Mouse (Mus musculus): ENCODE results near the gene Neto2.

Gene Neto2

DNA sequence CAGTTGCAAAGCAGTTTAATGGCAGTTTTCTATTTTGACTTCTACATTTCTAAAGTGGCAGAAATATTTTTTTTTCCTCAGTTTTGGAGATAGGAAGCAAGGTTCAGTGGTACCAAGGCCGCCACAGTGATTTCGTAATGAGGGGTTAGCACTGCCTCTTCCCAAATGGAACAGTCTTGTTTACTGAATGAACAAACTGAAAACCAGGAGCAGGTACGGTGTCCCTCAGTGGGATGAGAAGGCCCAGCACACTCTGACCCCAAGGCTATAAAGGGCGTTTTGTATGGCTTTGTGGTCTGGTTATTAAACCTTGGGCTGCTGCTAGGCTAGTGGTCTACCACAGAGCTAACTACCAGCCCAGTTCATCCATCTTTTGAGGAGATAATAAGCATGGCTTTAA is 96.5 kb downstream of the Neto2 start:
- intact Hi-C loops (cut with DNase I) = loop anchor here (10.0 kb wide), 1 partner anchor 981 kb away; the partner anchor contains the start of gene Abcc12

DNA sequence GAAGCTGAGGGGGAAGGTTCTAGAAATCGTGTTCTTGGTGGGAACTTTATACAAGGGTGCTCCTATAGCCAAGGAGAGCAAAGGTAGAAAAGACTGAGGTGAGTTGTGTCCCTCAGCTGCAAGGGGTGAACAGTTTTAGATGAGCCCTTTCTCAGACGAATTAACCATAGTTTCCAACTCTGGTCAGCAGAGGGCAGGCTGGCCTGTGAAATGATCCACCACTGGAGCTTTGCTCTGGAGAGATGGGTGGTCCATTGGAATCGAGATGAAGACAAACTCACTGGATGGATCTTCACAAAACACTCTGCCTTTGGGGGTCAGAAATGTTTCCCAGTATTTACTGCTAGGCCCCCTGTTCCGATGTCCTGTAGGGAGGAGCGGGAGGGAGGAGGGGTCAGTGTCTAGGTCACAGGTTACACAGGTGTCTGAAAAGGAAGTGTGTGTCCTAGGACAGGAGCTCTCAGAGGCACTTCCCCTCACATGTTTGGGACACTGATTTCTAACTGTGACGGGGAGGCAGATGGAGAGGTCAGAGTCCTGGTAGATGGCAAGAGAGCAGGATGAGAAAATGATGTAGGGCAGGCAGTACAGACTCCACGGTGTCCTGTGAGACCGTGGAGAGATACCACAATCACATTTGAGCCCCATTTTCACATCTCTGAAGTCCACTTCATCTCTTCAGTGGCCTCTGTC is 97.4 kb downstream of the Neto2 start:
- intact Hi-C loops (cut with DNase I) = loop anchor here (2.0 to 10.0 kb wide), 2 partner anchors 61 to 981 kb away; partner anchors contain the start of gene Abcc12

DNA sequence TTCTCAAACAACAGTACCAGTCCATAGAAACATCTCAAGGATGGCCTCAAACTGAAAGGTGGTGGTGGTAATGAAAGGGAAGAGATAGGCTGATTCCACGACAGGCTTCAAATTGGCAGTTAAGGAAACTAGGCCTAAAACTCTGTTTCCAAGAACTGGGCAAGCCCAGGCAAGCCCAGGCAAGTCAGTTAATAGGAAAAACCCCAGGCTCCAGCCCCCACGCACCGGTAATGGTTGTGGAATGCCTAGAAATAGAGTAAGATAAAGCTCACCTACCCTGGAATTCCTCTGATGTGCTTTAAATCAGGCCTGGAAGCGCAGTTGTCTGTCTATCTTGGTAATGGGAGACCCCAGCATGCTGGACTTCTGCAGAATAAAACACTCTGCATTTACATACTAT is 98.0 kb downstream of the Neto2 start:
- intact Hi-C loops (cut with DNase I) = loop anchor here (2.0 to 10.0 kb wide), 2 partner anchors 62 to 982 kb away; partner anchors contain the start of gene Abcc12

DNA sequence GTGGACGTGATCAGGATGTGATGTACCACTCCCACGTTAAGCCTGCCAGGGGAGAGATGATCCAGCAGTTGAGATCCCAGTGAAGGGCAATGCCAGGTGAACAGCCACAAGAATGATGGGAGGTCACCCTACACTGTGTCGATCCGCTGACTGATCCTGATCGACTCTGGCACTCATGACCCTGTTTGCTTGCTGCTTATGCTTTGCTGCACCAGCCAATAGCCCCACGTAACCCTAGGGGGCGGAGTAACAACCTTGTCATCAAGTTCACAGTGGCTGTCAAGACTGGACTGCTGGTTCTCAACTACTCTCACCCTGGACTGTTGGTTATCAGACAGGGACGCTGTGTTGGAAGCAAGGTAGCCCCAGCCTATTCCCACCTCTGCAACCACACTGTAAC is 99.0 kb downstream of the Neto2 start:
- intact Hi-C loops (cut with DNase I) = loop anchor here (2.0 to 10.0 kb wide), 2 partner anchors 63 to 983 kb away; partner anchors contain the start of gene Abcc12

DNA sequence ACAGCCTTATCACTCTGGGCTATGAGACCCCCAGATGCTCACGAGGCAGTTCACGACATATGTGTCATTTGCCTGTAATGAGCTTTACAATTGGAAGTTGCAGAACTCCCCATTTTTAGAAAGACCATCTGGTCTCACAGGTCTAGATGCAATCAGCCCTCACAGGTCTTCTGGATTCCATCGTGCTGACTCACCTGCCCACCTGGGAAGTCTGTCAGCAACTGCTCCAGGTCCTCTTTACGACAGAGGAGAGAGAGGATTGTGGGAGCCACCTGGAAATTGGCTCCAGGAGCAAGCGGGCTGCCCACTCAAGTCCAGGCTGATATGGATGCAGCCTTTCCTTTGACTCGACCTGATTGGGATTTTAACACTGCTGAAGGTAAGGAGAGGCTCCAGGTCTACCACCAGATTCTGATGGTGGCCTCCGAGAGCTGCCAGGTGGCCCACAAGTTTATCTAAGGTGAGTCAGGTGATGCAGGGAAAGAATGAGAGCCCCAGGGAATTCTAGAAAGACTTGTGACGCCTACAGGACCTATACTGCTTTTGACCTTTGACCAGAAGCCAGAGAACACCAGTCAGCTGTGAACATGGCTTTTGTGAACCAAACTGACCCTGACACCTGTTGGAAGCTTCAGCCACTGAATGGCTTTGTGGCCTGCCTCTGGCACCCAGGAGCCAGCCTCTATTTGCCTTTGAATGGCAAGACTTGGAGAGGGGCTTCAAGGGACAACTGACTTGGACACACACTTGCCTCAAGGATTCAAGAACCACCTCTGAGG is 103.1 kb downstream of the Neto2 start:
- intact Hi-C loops (cut with DNase I) = no loop called here

DNA sequence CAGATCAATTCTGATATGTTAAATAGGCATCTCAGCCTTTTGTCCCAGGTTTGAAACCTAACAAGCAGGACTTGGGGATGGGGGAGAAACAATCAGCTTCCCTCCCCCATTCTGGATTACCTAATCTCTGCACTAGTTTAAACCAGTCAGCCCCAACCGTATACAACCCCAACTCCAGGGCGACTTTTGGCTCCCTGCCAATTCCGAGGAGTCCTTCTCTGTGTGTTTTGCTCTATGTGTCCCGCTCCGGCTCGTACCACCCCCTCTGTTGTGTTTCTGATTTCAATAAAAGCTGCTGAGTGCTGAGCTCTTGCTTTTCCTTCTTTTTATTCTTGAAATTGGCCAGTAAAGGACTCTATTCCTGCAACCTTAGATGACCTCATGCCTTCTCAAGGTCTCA is 105.3 kb downstream of the Neto2 start:
- intact Hi-C loops (cut with DNase I) = no loop called here

DNA sequence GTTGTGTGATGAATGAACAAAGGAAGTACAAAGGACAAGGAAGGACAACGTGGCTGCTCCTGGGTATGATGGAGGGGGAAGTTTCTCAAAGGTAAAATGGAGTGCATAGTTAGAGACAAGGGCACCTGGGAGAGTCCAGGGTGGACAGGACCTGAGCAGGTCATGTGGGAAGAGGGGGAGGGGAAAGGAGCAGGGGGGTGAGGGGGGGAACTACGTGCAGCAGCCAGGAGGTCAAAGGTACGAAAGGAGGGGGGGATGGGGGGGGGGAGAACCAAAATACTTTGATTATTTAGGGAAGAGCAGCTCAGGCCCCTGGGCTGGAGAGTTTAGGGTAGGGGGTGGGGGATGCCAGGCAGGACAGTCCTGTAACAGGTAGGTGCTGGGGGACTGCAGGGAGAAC is 105.7 kb downstream of the Neto2 start:
- intact Hi-C loops (cut with DNase I) = no loop called here

DNA sequence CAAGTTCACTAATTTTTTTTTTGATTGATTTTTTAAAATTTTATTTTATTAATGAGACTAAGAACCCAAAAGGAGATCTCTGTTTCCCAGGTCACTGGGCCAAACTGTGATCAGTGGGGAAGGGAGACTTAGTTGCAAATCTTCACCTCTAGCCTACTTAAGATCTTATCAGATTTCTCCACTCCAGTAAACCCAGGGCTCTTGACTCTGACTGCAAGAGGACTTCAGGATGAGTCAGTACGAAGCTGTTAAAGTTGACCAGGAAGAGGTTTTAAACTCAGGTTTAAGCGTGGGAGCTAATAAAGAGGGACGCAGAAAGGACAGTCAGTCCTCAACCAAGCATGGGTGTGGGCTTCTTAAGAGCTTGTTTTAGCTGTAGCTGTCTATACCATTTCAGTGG is 107.4 kb downstream of the Neto2 start:
- intact Hi-C loops (cut with DNase I) = no loop called here

DNA sequence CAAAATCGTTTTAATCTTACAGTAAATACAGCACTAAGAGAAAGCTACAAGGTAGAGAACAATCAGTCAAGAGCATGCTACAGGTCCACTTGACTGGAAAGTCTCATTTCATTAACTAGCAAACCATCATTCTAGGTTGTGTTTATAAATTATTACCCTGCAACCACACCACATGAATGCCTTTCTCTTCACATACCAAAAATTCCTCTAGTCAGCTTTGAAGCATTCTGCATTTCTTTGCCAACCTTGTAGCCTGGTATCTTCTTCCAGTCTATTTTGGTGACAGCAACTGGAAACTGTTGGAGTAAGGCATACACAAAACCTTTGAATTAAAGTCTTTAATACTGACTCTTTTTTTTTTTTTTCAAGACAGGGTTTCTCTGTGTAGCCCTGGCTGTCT is 109.2 kb downstream of the Neto2 start:
- intact Hi-C loops (cut with DNase I) = no loop called here

DNA sequence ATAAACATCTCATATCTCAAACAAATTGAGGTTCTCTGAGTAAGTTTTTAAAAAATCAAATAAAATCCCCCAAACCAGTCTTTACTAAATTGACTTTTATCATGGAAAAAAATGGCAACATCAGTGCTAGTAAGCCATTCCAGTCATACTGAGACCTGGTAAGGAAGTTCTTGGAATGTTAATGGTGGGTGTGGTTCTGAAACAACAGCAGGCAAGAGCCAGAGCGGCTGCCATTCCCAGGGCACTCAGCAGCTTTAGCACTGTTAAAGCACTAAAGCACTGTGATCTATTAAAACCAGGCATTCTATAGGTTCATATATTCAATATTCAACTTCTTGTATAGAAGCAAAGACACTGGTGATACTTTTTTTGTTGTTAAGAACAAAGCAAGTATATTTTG is 110.5 kb downstream of the Neto2 start:
- intact Hi-C loops (cut with DNase I) = no loop called here

DNA sequence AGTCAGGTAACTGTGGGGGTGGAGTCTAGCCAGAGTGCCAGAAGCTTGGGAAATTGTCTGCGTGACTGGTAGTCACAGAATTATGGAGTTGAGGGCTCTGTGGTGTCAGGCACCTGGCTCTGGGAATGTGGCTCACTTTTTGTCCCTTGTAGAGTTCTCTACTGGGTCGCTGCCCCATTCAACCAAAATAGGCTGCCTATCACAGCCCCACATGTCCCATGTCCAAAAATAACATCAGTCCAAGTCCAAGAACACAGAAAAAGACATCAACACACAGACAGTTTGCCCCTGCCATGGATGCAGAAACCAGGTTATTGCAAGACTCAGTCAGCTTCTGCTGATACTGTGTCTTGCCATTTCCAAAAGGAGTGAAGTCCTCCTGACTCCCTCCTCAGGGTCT is 112.1 kb downstream of the Neto2 start:
- intact Hi-C loops (cut with DNase I) = no loop called here

Small RNAs within 50 kb of the gene (microRNA-seq; reads per million reads assigned to microRNA genes)
- 0 to 0.12 reads per million in 2 experiments for gene Mir8109

Measured in adrenal gland (tissue).